In the genomic region with DNA sequence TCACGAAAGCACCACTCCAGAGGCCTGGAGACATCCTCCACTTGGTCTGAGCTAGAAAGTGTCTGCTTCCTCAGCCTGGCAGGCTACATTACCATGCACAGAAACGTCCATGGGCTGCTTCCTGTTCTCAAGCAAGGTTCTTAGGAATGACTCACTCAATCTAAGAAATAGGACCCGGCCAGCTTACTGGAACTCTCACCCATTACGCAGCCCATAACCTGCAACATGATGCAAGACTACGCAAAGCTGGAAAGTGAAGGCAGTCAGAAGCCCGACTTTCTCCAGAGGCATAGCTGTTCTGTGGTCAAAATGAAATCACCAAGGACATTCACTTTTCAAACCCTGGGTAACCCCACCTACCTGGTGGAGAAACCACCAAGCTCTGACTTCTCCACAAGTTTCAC, we compare ENCODE assay signal across 9 mouse cellular contexts. TPM values are rescaled to one million over a fixed set of nuclear protein-coding genes. Genes with fewer than 3 reads are reported as not detected.
DNase-seq lines count a peak whose midpoint lies in the region; ATAC-seq and TF ChIP-seq lines count a peak whose summit lies in the region.
"Had no signal": no experiment of that assay in that cellular context is flagged by ENCODE, and none has a peak within 500 bp of the region (broad histone marks: within the 10 kb centered on the region; RNA-seq: fewer than 3 reads in every experiment).

No protein-coding gene starts in this region.

- H3K27ac ChIP-seq in kidney, embryonic 16.5 days (ENCODE audit: low read length) = peak overlapping the region; percentile 76; the same call in 1 of the 2 replicates
- H3K27ac ChIP-seq in ES-E14 (ENCODE audit: insufficient read depth, low read depth, low read length, poor library complexity, severe bottlenecking) = peak overlapping the region; percentile 38; the same call in 1 of the 2 replicates
- peak overlapping the region; percentile 47 for H3K27ac ChIP-seq in heart, embryonic 15.5 days
- no peak overlapping the region for H3K27ac ChIP-seq in midbrain, embryonic 16.5 days (ENCODE audit: low read length)
- H3K27ac ChIP-seq: hindbrain, embryonic 12.5 days had no signal

- no peaks in the 10 kb centered on the region for H3K27me3 ChIP-seq in kidney, embryonic 16.5 days (ENCODE audit: insufficient read depth, low read length)
- H3K27me3 ChIP-seq in heart, embryonic 15.5 days = no peaks in the 10 kb centered on the region
- H3K27me3 ChIP-seq in midbrain, embryonic 16.5 days (ENCODE audit: control insufficient read depth, insufficient read depth, low read depth, low read length) = no peaks in the 10 kb centered on the region
- H3K27me3 ChIP-seq: hindbrain, embryonic 12.5 days had no signal

- no peak for ATAC-seq in kidney, embryonic 16.5 days (ENCODE audit: low FRiP score, low TSS enrichment)
- no peak for ATAC-seq in heart, embryonic 15.5 days (replicated peaks; ENCODE audit: insufficient number of reproducible peaks, insufficient read depth, low FRiP score, low read depth)
- peak; percentile 78 for ATAC-seq in megakaryocyte progenitor cell, adult 5-6 weeks (replicated peaks; ENCODE audit: poor library complexity)
- ATAC-seq in midbrain, embryonic 16.5 days = no peak

- H3K9ac ChIP-seq in kidney, embryonic 16.5 days (replicated peaks; ENCODE audit: low read length) = no peak overlapping the region
- H3K9ac ChIP-seq in ES-E14 (ENCODE audit: insufficient read depth, low read depth, low read length, poor library complexity, severe bottlenecking) = no peak overlapping the region
- no peak overlapping the region for H3K9ac ChIP-seq in heart, embryonic 15.5 days
- no peak overlapping the region for H3K9ac ChIP-seq in midbrain, embryonic 16.5 days (ENCODE audit: low read depth, low read length)
- H3K9ac ChIP-seq: hindbrain, embryonic 12.5 days had no signal

- no peaks in the 10 kb centered on the region for H3K36me3 ChIP-seq in kidney, embryonic 16.5 days (ENCODE audit: insufficient read depth, low read length)
- H3K36me3 ChIP-seq in ES-E14 (ENCODE audit: control insufficient read depth, insufficient read depth, low read length, poor library complexity, severe bottlenecking) = no peaks in the 10 kb centered on the region; the same call in 1 of the 2 replicates
- no peaks in the 10 kb centered on the region for H3K36me3 ChIP-seq in heart, embryonic 15.5 days
- no peaks in the 10 kb centered on the region for H3K36me3 ChIP-seq in midbrain, embryonic 16.5 days (ENCODE audit: control insufficient read depth, insufficient read depth, low read length)
- H3K36me3 ChIP-seq: hindbrain, embryonic 12.5 days had no signal

- in situ Hi-C loops in ES-E14 (cut with MboI; ENCODE audit: low sequenced_read_pairs in 2 of 2, unreplicated experiment in 2 of 2) = no loop called here

- WGBS in kidney, embryonic 16.5 days = 49% methylated on average over 6 of the region's 6 CpGs
- WGBS in heart, embryonic 15.5 days = 56% methylated on average over 6 of the region's 6 CpGs
- WGBS in midbrain, embryonic 16.5 days = 89% methylated on average over 6 of the region's 6 CpGs

- H3K4me3 ChIP-seq in kidney, embryonic 16.5 days (ENCODE audit: low read length) = no peak overlapping the region
- H3K4me3 ChIP-seq in ES-E14 (ENCODE audit: insufficient read depth in 1 of 2, low read depth in 1 of 2, low read length in 2 of 2, poor library complexity in 1 of 2, severe bottlenecking in 1 of 2) = no peak overlapping the region
- no peak overlapping the region for H3K4me3 ChIP-seq in heart, embryonic 15.5 days
- H3K4me3 ChIP-seq in midbrain, embryonic 16.5 days (ENCODE audit: low read depth, low read length) = no peak overlapping the region
- H3K4me3 ChIP-seq: hindbrain, embryonic 12.5 days had no signal

- H3K4me2 ChIP-seq in kidney, embryonic 16.5 days (replicated peaks; ENCODE audit: low read depth, low read length) = no peak overlapping the region
- H3K4me2 ChIP-seq in heart, embryonic 15.5 days = no peak overlapping the region
- no peak overlapping the region for H3K4me2 ChIP-seq in midbrain, embryonic 16.5 days (ENCODE audit: low read length)
- H3K4me2 ChIP-seq: hindbrain, embryonic 12.5 days had no signal

- H3K9me3 ChIP-seq in kidney, embryonic 16.5 days (ENCODE audit: low read length) = no peaks in the 10 kb centered on the region
- H3K9me3 ChIP-seq in ES-E14 (ENCODE audit: control insufficient read depth, insufficient read depth, low read depth, low read length) = no peaks in the 10 kb centered on the region
- H3K9me3 ChIP-seq in heart, embryonic 15.5 days (replicated peaks) = no peaks in the 10 kb centered on the region
- H3K9me3 ChIP-seq in midbrain, embryonic 16.5 days (replicated peaks; ENCODE audit: control insufficient read depth, low read length, poor library complexity, severe bottlenecking) = no peaks in the 10 kb centered on the region
- H3K9me3 ChIP-seq: hindbrain, embryonic 12.5 days had no signal

- peaks cover 65% of the 10 kb centered on the region for H3K4me1 ChIP-seq in kidney, embryonic 16.5 days (ENCODE audit: insufficient read depth, low read length)
- peaks cover 18 to 25% of the 10 kb centered on the region in 2 experiments for H3K4me1 ChIP-seq in ES-E14 (ENCODE audit: control insufficient read depth in 2 of 2, insufficient read depth in 2 of 2, low read length in 2 of 2, poor library complexity in 1 of 2)
- peaks cover 78% of the 10 kb centered on the region for H3K4me1 ChIP-seq in heart, embryonic 15.5 days (replicated peaks)
- H3K4me1 ChIP-seq in midbrain, embryonic 16.5 days (ENCODE audit: control insufficient read depth, insufficient read depth, low read length) = no peaks in the 10 kb centered on the region
- H3K4me1 ChIP-seq: hindbrain, embryonic 12.5 days had no signal

- DNase-seq in kidney, postnatal 10 days = no peak
- no peak for DNase-seq in ES-E14 (ENCODE audit: low read depth, low spot score)
- no peak for DNase-seq in cerebellum, postnatal 25 days
- DNase-seq in ovary, adult 18-20 months (ENCODE audit: low spot score) = no peak

TF ChIP-seq in ES-E14, 5 proteins besides CTCF, POLR2A, EP300 and RAD21:
- TF ChIP-seq ZNF384 (IDR thresholded peaks at IDR 0.05; ENCODE audit: low read depth, low read length) = no peak
- no peak for TF ChIP-seq HCFC1 (IDR thresholded peaks at IDR 0.05; ENCODE audit: borderline replicate concordance, insufficient read depth, low read length)
- TF ChIP-seq MAFK (IDR thresholded peaks at IDR 0.05; ENCODE audit: insufficient read depth, low read depth, low read length) = no peak

RNA-seq across cellular contexts. Expression of gene Nfe2l2, which starts 19.0 kb away (rescaled TPM):
- polyA plus RNA-seq in kidney, embryonic 16.5 days (2015; fragmentation: Nextera tagmentation; extraction: Ambion mirVana) = 87.7 and 90.7 TPM in 2 replicates
- total RNA-seq in ES-E14 (2012; rRNA removed) = 19.8 and 28.4 TPM in 2 replicates
- 49.4 and 52.0 TPM in 2 replicates for polyA plus RNA-seq in heart, embryonic 15.5 days (2015; fragmentation: Nextera tagmentation; extraction: Ambion mirVana)
- total RNA-seq in megakaryocyte progenitor cell, adult 5-6 weeks (2015) = 117 and 119 TPM in 2 replicates
- 59.4 and 69.2 TPM in 2 replicates for total RNA-seq in megakaryocyte progenitor cell, adult 5-6 weeks (2017)
- 9.3 and 9.8 TPM in 2 replicates for polyA plus RNA-seq in midbrain, embryonic 16.5 days (2015; fragmentation: Nextera tagmentation; extraction: Ambion mirVana)

RNA-seq across cellular contexts. Expression of gene Hnrnpa3, which starts 26.4 kb away (rescaled TPM):
- polyA plus RNA-seq in kidney, embryonic 16.5 days (2015; fragmentation: Nextera tagmentation; extraction: Ambion mirVana) = 281 and 293 TPM in 2 replicates
- 101 and 166 TPM in 2 replicates for total RNA-seq in ES-E14 (2012; rRNA removed)
- polyA plus RNA-seq in heart, embryonic 15.5 days (2015; fragmentation: Nextera tagmentation; extraction: Ambion mirVana) = 170 and 171 TPM in 2 replicates
- 914 and 949 TPM in 2 replicates for total RNA-seq in megakaryocyte progenitor cell, adult 5-6 weeks (2015)
- 277 and 390 TPM in 2 replicates for total RNA-seq in megakaryocyte progenitor cell, adult 5-6 weeks (2017)
- 169 and 217 TPM in 2 replicates for polyA plus RNA-seq in midbrain, embryonic 16.5 days (2015; fragmentation: Nextera tagmentation; extraction: Ambion mirVana)
